Mouse (Mus musculus) forebrain, embryonic 10.5 days (tissue): ENCODE measurements around the gene Fkbp15. TPM values are rescaled to one million over a fixed set of nuclear protein-coding genes. Genes with fewer than 3 reads are reported as not detected.

Source experiments
- DNase-seq: peaks from one replicate; pipeline ENCODE4 v3.0.0-alpha.2; 2017; ENCODE audit warnings: low spot score; ENCODE audit errors: extremely low spot score
- H3K27ac ChIP-seq: fragments of 300-500 bp; sonication (generic); 2 replicates; pipeline ENCODE4 v1.5.1; 2016; ENCODE audit warnings: mild to moderate bottlenecking
- H3K27me3 ChIP-seq: fragments of 300-500 bp; sonication (generic); 2 replicates; pipeline ENCODE4 v1.6.1; 2016; ENCODE audit warnings: mild to moderate bottlenecking; ENCODE audit not compliant: poor library complexity, severe bottlenecking
- H3K36me3 ChIP-seq: fragments of 300-500 bp; sonication (generic); replicated peaks from 2 replicates; pipeline ENCODE4 v1.6.1; 2016; ENCODE audit warnings: mild to moderate bottlenecking, moderate library complexity
- H3K4me1 ChIP-seq: fragments of 300-500 bp; sonication (generic); 2 replicates; pipeline ENCODE4 v1.6.1; 2016
- H3K4me3 ChIP-seq: fragments of 300-500 bp; sonication (generic); 2 replicates; pipeline ENCODE4 v1.5.1; 2016; ENCODE audit warnings: mild to moderate bottlenecking, moderate library complexity
- H3K9me3 ChIP-seq: fragments of 300-500 bp; sonication (generic); 2 replicates; pipeline ENCODE4 v1.6.1; 2016; ENCODE audit warnings: mild to moderate bottlenecking, moderate library complexity
- WGBS: fragments of 180-500 bp; shearing (Covaris S2); methylation state at CpG from one replicate; pipeline ENCODE4 v1.1.7; 2016; 5-methylcytosine and 5-hydroxymethylcytosine counted together
- polyA plus RNA-seq: library from polyadenylated mRNA; unstranded; fragments of >200 nt; fragmentation: Nextera tagmentation; extraction: Ambion mirVana; gene quantifications from 2 replicates; pipeline ENCODE4 v1.2.1, GENCODE M21; 2016

Gene Fkbp15
- 18.1 and 18.5 TPM in 2 replicates for polyA plus RNA-seq

GRCm38 (mm10) chr4:62360088-62360804, at the start of gene Fkbp15, which contains the start of gene Slc31a1:
TSS of gene Fkbp15 (minus strand) at chr4:62360548.
TSS of gene Slc31a1 (plus strand) at chr4:62360727.
- under 1% methylated on average over 51 of the region's 51 CpGs for WGBS
- H3K36me3 ChIP-seq = no peaks in the 10 kb centered on the region
- DNase-seq = peak; percentile 99
- peak within 1 kb of the TSS; percentile 63 for H3K4me3 ChIP-seq
- H3K9me3 ChIP-seq = no peaks in the 10 kb centered on the region
- H3K27me3 ChIP-seq = no peaks in the 10 kb centered on the region
- H3K4me1 ChIP-seq = peaks cover 24% of the 10 kb centered on the region
- peak within 1 kb of the TSS; percentile 89 for H3K27ac ChIP-seq

- peak overlapping the region; percentile 93 for H3K27ac ChIP-seq
- DNase-seq = no peak
- H3K4me3 ChIP-seq = peak overlapping the region; percentile 85
- H3K36me3 ChIP-seq = peaks cover 58% of the 10 kb centered on the region
- H3K9me3 ChIP-seq = no peaks in the 10 kb centered on the region
- WGBS = 55% methylated on average over 6 of the region's 6 CpGs
- peaks cover 27% of the 10 kb centered on the region for H3K4me1 ChIP-seq
- no peaks in the 10 kb centered on the region for H3K27me3 ChIP-seq
Measured at GRCm38 (mm10) chr4:62409615-62410014, 49.3 kb upstream of the Fkbp15 start.

DNA sequence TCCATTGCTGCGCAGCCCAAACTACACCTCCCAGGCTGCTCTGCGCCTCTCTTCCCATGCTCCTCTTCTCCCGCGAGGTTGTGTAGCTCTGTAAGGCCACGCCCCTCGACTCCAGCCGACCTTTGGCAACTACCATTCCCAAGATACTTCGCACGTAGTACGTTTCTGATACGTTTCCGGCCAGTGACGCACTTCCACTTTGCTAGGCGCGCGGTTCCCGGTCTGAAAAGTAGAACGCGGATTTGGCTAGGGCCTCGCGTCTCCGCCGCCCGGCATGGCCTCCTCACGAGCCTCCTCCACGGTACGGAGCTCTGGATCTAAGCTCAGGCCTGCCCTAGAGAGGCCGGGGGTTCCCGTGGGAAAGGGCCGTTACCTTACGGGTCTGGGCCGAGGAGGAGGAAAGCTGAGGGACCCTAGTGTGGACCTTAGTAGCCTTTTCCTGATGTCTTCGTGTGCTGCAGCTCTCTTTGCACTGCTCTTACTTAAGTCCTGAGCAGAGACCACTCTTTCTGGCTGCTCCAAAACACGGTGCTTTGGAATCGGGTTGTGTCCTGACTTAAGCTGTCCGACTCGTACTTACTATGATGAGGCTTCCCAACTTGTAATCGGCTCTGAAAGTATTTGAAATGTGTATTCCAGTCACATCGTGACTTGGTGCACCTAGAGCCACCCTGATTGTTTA, 48.4 kb upstream of the Fkbp15 start, which contains the start of the genes Cdc26 and Prpf4:
TSS of gene Cdc26 (minus strand) at position 42 of the 682 bp plus-strand sequence.
TSS of gene Prpf4 (plus strand) at position 197 of the 682 bp plus-strand sequence.
- WGBS = under 1% methylated on average over 39 of the region's 39 CpGs
- peaks cover 58% of the 10 kb centered on the region for H3K36me3 ChIP-seq

GRCm38 (mm10) chr4:62407730-62408582, 47.6 kb upstream of the Fkbp15 start:
- peaks cover 27% of the 10 kb centered on the region for H3K4me1 ChIP-seq
- H3K27ac ChIP-seq = peak overlapping the region; percentile 93
- H3K27me3 ChIP-seq = no peaks in the 10 kb centered on the region
- H3K36me3 ChIP-seq = peaks cover 58% of the 10 kb centered on the region
- no peaks in the 10 kb centered on the region for H3K9me3 ChIP-seq
- WGBS = under 1% methylated on average over 35 of the region's 35 CpGs
- H3K4me3 ChIP-seq = peak overlapping the region; percentile 85
- peak; percentile 68 for DNase-seq

More for the DNA sequence above, 48.4 kb upstream of the Fkbp15 start, which contains the start of the genes Cdc26 and Prpf4:
- Histone ChIP-seq H3K4me1 (peaks cover 27% of the 10 kb centered on the region), H3K27me3 (no peaks in the 10 kb centered on the region), H3K27ac (peak within 1 kb of the TSS; percentile 93), H3K4me3 (peak within 1 kb of the TSS; percentile 85), H3K9me3 (no peaks in the 10 kb centered on the region)
- DNase-seq = peak; percentile 98

DNA sequence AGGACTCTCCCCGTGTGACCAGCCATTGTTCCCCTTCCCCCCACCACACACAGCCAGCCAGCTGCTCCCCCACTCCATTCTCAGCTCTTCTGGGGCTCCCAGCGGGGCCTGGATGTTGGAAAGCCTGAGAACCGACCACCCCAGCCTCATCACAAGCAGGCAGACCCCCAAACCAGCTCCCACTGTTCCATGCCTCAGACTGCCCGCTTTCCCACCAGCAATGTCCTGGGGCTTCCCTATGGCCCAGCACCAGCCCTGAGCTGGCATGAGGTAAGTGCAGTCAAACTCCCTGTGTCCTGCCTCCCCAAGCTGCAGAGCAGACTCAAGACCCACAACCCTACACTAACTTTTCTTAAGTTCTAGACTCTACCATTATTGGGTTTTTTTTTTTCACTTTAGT, 45.8 kb upstream of the Fkbp15 start:
- Histone ChIP-seq H3K4me1 (peaks cover 27% of the 10 kb centered on the region), H3K27me3 (no peaks in the 10 kb centered on the region), H3K36me3 (peaks cover 58% of the 10 kb centered on the region), H3K9me3 (no peaks in the 10 kb centered on the region), H3K4me3 (peak overlapping the region; percentile 15; the same call in 1 of the 2 replicates), H3K27ac (no peak overlapping the region)
- WGBS = 91% methylated on average over 4 of the region's 4 CpGs
- no peak for DNase-seq

DNA sequence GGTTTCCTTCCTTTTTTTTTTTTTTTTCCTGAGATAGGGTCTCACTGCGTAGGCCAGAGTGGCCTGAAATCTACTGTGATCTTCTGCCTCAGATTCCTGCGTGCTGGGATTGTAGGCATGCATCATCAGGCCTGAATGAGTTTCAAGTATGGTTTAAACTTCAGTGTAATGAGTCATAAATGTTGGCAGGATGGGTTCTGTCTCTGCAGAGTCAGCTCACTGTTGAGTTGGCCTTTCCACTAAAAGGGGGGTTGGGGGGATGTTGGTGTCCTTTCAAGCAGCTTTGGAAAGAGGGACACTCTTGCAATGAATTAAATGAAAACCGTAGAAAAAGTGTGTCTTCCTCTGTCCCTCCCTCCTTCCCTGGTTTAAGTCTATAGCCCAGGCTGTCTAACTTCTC, 38.6 kb upstream of the Fkbp15 start:
- Histone ChIP-seq H3K36me3 (peaks cover 95% of the 10 kb centered on the region), H3K27ac (no peak overlapping the region), H3K4me3 (no peak overlapping the region), H3K4me1 (no peaks in the 10 kb centered on the region), H3K9me3 (no peaks in the 10 kb centered on the region), H3K27me3 (no peaks in the 10 kb centered on the region)
- no peak for DNase-seq
- WGBS = 93% methylated on average over 3 of the region's 3 CpGs

DNA sequence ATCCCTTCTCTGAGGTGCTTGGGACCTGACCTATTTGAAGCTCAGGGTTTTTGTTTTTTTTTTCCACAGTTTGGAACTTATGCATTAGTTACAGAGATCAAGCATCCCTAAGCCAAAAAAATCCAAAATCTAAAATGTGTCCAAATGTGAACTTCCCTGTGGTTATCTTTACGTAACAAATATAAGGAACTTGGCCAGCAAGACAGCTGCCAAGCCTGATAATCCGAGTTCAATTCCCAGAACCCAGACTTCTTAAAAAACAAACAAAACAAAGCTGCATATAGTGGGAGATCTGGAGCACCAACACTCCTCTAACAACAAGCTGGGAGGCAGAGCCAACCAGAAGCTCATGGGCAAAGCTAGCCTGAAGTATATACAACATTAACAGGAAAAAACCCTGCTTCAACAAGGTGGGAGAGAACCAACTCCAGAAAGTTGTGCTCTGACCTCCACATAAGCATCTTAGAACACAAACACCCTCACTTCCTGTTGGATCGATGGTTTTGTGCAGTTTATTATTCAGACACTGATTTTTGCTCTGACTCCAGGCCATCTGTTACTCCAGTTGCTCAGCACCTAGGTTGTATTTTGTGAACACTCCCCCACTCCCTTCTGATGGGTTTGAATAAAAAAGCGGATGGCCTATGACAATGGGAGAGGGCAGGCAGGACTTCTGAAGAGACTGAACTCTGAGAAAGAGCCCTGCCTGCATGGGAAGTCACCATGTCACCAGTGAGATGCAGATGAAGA, 37.4 kb upstream of the Fkbp15 start:
- Histone ChIP-seq H3K4me1 (0 out of 2 replicates have a peak, but pooled peaks cover 3% of the 10 kb centered on the region), H3K27ac (no peak overlapping the region), H3K9me3 (no peaks in the 10 kb centered on the region), H3K27me3 (no peaks in the 10 kb centered on the region), H3K4me3 (no peak overlapping the region), H3K36me3 (peaks cover 92% of the 10 kb centered on the region)
- DNase-seq = no peak
- 91% methylated on average over 4 of the region's 4 CpGs for WGBS

GRCm38 (mm10) chr4:62395806-62396205, 35.5 kb upstream of the Fkbp15 start:
- Histone ChIP-seq H3K27me3 (no peaks in the 10 kb centered on the region), H3K4me3 (no peak overlapping the region), H3K36me3 (peaks cover 92% of the 10 kb centered on the region), H3K27ac (no peak overlapping the region), H3K4me1 (0 out of 2 replicates have a peak, but pooled peaks cover 3% of the 10 kb centered on the region), H3K9me3 (no peaks in the 10 kb centered on the region)
- 89% methylated on average over 1 of the region's 1 CpGs for WGBS
- DNase-seq = no peak

- WGBS = 56% methylated on average over 6 of the region's 6 CpGs
- no peak for DNase-seq
- Histone ChIP-seq H3K9me3 (no peaks in the 10 kb centered on the region), H3K4me3 (no peak overlapping the region), H3K4me1 (0 out of 2 replicates have a peak, but pooled peaks cover 3% of the 10 kb centered on the region), H3K27me3 (no peaks in the 10 kb centered on the region), H3K36me3 (peaks cover 93% of the 10 kb centered on the region), H3K27ac (0 out of 2 replicates have a peak overlapping the region, but pooled peaks have one; percentile 35)
Measured at GRCm38 (mm10) chr4:62393459-62393858, 33.1 kb upstream of the Fkbp15 start.

- Histone ChIP-seq H3K9me3 (no peaks in the 10 kb centered on the region), H3K27ac (no peak overlapping the region), H3K4me1 (0 out of 2 replicates have a peak, but pooled peaks cover 3% of the 10 kb centered on the region), H3K4me3 (no peak overlapping the region), H3K27me3 (no peaks in the 10 kb centered on the region), H3K36me3 (peaks cover 93% of the 10 kb centered on the region)
- no peak for DNase-seq
- WGBS = 92% methylated on average over 7 of the region's 7 CpGs
Measured at GRCm38 (mm10) chr4:62391892-62392291, 31.5 kb upstream of the Fkbp15 start.

DNA sequence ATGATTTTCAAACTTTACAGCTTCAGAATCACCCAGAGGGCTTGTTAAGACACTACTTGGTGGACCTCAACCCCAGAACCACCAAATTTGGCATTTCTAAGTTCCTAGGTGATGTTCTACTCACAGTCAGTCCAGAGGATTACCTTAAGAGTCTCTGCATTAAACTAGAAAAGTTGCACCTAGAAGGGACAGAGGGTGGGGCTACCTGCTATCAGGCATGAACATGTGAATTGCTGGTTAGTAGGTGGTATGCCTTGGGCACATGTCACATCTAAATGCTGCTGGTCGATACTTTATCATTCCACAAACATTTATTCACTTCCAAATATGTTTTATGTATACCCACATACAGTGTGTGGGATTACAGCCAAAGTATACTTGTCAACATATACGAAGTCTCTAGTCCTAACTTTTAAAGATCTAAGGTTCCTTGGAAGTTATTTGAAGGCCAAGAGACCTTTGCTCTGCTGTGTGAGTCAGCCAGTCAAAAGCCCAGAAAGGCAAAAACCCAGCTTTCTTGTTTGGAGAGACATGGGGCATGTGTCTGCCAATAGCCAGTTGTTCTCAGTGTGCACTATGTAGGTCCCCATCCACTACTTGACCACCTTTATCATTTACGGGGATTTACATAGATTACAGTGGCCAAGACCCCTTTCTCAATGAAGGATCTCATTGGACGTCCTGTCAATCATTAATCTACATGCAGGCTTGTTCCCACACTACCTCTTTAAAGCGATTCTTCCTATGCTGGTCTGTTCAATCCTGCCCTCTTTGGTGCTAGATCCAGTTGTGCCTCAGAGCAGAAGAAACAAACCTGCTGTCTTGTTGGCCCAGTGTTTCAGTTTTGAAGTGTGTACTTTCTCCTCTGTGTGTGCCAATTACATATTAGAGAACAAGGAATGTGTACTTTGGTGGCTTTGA, 29.5 kb upstream of the Fkbp15 start:
- 85% methylated on average over 5 of the region's 5 CpGs for WGBS
- Histone ChIP-seq H3K9me3 (no peaks in the 10 kb centered on the region), H3K27ac (no peak overlapping the region), H3K27me3 (no peaks in the 10 kb centered on the region), H3K36me3 (peaks cover 89% of the 10 kb centered on the region), H3K4me3 (no peak overlapping the region), H3K4me1 (0 out of 2 replicates have a peak, but pooled peaks cover 3% of the 10 kb centered on the region)
- DNase-seq = no peak
